Mouse (Mus musculus) brain, embryonic 14.5 days (tissue): Measurements from ENCODE around the gene Epn1.

Source experiments
- CTCF ChIP-seq: fragments of 200-500 bp; IDR thresholded peaks from 2 replicates; pipeline ENCODE4 v1.5.1; 2012; ENCODE audit warnings: inconsistent platforms, mild to moderate bottlenecking, moderate library complexity, borderline replicate concordance; ENCODE audit not compliant: insufficient read depth, insufficient read length; ENCODE audit errors: extremely low read depth
- POLR2A ChIP-seq: fragments of 200-500 bp; IDR thresholded peaks from 2 replicates; pipeline ENCODE4 v1.6.1; 2012; ENCODE audit warnings: mild to moderate bottlenecking, inconsistent platforms, borderline replicate concordance; ENCODE audit not compliant: poor library complexity, insufficient read depth, insufficient read length, severe bottlenecking; ENCODE audit errors: extremely low read depth

- TF ChIP-seq POLR2A: no peak
- TF ChIP-seq CTCF: no peak
Measured at GRCm38 (mm10) chr7:5089853-5090252, 9.8 kb downstream of the Epn1 start.
